Comparison of ENCODE assay signal across 21 mouse cellular contexts in the genomic region with DNA sequence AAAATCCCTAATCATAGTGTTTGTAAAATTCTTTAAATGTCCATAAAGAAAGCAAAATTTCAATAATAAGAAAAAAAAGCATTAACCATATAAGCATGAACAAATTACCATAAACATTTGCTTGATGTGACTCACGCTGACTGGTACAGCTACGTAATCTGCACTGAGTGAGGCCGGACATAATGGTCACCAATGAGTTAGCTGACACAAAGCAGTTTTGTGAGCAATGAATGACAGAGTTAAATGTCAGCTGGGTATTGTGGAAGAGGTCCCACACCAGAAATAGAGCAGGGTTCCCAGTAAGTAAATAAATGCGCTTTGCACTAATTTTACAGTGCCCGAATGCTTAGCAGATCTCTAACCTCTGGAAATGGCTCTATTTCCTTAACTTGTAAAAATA.
"Had no signal": no experiment of that assay in that cellular context is flagged by ENCODE, and none has a peak within 500 bp of the region (broad histone marks: within the 10 kb centered on the region; RNA-seq: fewer than 3 reads in every experiment).

No protein-coding gene starts in this region.

- DNase-seq: kidney, adult 2 months; kidney, postnatal 25 days; liver; lung, adult 18-20 months; right cerebral cortex, adult 18-20 months; right cerebral cortex, postnatal 25 days; spleen, adult 18-20 months; thymus, adult 18-20 months; thymus, postnatal 36 days had no signal

- H3K27ac ChIP-seq: hindbrain, postnatal 0 days; kidney, postnatal 0 days; limb, embryonic 10.5 days; limb, embryonic 13.5 days; liver, embryonic 12.5 days; liver, embryonic 15.5 days; macrophage; midbrain, embryonic 12.5 days; midbrain, embryonic 15.5 days; neural tube, embryonic 12.5 days; neural tube, embryonic 15.5 days; stomach, embryonic 15.5 days had no signal

- H3K4me3 ChIP-seq: limb, embryonic 10.5 days; limb, embryonic 13.5 days; liver, embryonic 12.5 days; liver, embryonic 15.5 days; midbrain, embryonic 12.5 days; midbrain, embryonic 15.5 days; neural tube, embryonic 12.5 days; neural tube, embryonic 15.5 days; stomach, embryonic 15.5 days had no signal
